Mouse (Mus musculus): ENCODE results near the gene Mef2b. TPM values are rescaled to one million over a fixed set of nuclear protein-coding genes. Genes with fewer than 3 reads are reported as not detected.

The Mef2b gene
- not detected in 2 replicates for total RNA-seq (2017)

DNA sequence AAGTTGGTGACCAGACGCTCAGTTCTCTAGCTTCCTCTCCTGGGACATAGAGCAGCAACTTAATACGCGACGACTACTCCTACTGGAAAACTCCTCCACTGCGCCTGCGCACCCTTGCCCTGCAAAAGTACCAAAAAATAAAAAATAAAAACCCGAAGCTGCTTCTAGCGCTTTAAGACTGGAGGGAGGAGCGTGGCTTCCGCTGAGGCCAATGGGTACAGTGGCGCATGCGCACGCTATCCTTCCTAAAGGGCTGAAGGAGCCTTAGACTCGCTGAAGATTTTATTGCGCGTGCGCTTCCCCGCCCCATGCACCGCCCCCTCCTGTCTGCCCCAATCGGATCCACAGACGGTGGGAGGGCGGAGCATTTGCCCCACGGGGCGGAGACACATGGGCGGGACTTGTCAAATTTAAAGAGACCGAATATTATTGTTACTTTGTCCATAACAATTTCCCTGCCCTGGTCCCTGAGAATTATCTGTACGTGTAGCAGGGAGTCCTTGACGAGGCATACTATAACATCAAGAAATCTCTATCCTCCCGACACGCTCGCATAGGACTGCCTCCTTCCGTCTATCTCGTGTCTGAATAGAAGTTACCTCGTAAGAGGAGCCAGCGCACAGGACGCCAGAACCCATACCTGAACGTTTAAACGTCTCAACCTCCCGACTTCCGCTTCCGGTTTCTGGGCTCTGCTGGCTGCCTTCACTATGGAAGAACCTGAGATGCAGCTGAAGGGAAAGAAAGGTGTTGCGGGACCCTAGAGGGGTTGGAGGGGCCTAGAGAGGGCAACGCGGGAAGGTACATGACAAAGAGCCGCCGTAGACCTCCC is at the start of gene Mef2b, which contains the start of the genes Rfxank and Borcs8:
Gene Mef2b (plus strand): TSS at position 686 of the 832 bp plus-strand sequence.
Gene Rfxank (minus strand): TSS at position 129 of the 832 bp plus-strand sequence.
Gene Borcs8 (plus strand): TSS at position 474 of the 832 bp plus-strand sequence.
- ATAC-seq (replicated peaks; ENCODE audit: low read depth, poor library complexity, severe bottlenecking): peak; percentile 95

DNA sequence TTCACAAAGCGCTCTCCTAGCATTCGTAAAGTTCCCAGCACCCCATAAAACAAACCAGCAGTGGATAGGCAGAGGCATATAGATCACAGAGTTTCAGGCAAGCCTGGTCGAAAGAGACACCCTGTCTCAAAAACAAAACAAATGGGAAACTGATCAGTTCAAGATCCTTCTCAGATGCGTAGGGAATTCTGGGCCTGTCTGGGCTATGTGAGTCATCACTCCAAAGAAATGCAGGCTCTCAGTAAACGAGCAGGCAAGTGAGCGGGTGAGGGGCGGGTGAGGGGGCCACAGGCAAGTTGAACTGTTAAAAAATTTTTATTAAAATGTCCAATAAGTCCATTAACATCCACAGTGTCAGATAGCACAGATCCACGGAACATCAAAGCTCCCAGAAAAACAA is 46.7 kb upstream of the Mef2b start:
- no peak for ATAC-seq (replicated peaks; ENCODE audit: low read depth, poor library complexity, severe bottlenecking)

GRCm38 (mm10) chr8:70099276-70099675 is 40.2 kb upstream of the Mef2b start:
- no peak for ATAC-seq (replicated peaks; ENCODE audit: low read depth, poor library complexity, severe bottlenecking)

DNA sequence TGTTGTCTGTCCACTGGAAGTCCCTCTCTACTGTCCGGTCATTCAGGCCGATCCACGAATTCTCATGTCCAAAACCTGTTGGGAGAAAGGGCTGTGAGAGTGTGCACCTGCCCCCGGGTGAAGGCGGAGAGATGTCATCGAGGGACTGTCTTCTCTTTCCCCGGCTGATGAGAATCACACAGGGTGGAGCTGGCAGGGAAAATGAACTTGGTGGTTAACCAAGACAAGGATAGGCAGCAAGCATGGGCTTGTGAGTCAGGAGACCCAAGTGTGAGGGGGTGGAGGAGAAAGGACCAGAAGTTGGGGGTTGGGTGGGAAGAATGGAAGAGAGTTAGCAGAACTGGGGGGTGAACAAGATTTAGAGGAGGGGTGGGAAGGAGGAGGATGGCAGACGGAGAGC is 39.3 kb upstream of the Mef2b start:
- no peak for ATAC-seq (replicated peaks; ENCODE audit: low read depth, poor library complexity, severe bottlenecking)

DNA sequence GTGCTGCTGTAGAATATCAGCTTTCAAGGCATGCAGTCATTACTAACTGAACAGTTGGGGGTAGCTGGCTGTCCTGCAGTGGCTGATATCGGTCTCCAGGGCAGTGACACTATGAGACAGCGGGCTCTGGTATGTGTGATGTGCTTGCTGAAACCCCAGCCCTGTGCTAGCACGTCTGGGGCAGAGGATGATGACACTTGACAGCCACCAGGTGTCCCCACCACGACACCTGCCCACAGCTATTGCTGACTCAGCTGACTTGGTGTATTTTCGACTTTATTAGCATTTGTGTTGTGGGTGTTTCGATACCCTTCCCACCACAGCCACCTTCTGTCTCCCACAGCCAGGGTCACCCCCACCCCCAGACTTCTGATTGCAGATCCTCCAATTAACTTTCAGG is 35.0 kb upstream of the Mef2b start:
- peak; percentile 94 for ATAC-seq (replicated peaks; ENCODE audit: low read depth, poor library complexity, severe bottlenecking)

GRCm38 (mm10) chr8:70104922-70105321 is 34.6 kb upstream of the Mef2b start:
- ATAC-seq (replicated peaks; ENCODE audit: low read depth, poor library complexity, severe bottlenecking): no peak

- no peak for ATAC-seq (replicated peaks; ENCODE audit: low read depth, poor library complexity, severe bottlenecking)
These were observed 29.1 kb upstream of the Mef2b start for GRCm38 (mm10) chr8:70110451-70110850.

DNA sequence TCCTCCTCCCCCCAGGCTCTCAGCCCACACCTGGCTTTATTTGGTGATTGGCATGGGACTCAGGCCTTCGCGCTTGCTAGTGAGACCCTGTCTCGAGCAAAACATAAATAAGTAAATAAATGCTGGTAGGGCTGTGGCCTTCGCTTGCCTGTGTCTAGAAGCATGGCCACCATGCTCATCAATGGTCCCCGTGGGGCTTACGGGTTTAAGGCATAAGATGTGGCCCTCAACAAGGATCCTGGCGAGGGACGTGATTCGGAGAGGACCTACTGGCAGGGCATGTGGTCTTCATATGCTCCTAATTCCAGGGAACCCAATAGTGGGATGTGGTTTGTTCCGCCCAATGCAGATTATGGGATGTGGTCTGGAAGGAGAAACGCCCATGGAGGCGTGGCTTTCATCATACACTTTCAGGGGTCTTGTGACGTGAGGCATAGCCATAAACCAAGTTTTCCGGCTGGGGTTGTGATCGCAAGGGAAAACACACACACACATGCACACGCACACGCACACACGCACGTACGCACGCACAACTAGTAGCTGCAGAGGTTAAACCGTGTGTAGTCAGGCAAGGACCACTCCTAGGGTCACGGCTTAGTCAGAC is 28.2 kb upstream of the Mef2b start:
- no peak for ATAC-seq (replicated peaks; ENCODE audit: low read depth, poor library complexity, severe bottlenecking)

DNA sequence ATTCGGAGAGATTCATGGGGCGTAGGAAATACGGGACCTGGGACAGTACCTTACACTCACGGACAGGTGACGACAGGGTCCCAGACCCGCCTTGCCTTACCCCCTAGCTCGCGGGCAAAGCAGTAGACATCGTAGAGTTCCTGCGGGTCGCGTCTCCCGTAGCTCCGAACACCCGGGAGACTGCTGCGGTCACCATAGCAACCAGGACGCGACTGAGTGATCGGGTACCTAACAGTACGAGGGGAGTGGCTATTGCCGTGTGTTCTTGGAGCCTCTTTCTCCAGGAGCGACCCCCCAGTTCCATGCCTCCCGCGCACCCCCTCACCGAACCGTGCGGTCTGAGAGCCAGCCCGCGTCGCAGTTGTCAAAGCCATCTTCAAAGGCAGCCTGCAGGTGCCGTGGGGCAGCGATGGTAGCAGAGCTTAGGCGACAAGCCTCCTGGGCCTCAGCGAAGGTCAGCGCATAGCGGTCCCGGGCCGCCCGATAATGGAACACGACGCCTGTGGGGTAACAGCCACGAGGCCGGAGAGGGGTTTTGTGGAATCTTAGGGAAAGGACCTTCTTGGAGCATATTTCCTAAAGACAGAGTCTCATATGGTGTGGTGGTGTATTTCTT is 27.0 kb upstream of the Mef2b start:
- ATAC-seq (replicated peaks; ENCODE audit: low read depth, poor library complexity, severe bottlenecking): no peak

- ATAC-seq (replicated peaks; ENCODE audit: low read depth, poor library complexity, severe bottlenecking): peak; percentile 51
These were observed 25.0 kb upstream of the Mef2b start for GRCm38 (mm10) chr8:70114488-70114887.

- no peak for ATAC-seq (replicated peaks; ENCODE audit: low read depth, poor library complexity, severe bottlenecking)
These were observed 24.6 kb upstream of the Mef2b start for GRCm38 (mm10) chr8:70114892-70115291.

GRCm38 (mm10) chr8:70117611-70118010 is 21.9 kb upstream of the Mef2b start:
- peak; percentile 70 for ATAC-seq (replicated peaks; ENCODE audit: low read depth, poor library complexity, severe bottlenecking)

DNA sequence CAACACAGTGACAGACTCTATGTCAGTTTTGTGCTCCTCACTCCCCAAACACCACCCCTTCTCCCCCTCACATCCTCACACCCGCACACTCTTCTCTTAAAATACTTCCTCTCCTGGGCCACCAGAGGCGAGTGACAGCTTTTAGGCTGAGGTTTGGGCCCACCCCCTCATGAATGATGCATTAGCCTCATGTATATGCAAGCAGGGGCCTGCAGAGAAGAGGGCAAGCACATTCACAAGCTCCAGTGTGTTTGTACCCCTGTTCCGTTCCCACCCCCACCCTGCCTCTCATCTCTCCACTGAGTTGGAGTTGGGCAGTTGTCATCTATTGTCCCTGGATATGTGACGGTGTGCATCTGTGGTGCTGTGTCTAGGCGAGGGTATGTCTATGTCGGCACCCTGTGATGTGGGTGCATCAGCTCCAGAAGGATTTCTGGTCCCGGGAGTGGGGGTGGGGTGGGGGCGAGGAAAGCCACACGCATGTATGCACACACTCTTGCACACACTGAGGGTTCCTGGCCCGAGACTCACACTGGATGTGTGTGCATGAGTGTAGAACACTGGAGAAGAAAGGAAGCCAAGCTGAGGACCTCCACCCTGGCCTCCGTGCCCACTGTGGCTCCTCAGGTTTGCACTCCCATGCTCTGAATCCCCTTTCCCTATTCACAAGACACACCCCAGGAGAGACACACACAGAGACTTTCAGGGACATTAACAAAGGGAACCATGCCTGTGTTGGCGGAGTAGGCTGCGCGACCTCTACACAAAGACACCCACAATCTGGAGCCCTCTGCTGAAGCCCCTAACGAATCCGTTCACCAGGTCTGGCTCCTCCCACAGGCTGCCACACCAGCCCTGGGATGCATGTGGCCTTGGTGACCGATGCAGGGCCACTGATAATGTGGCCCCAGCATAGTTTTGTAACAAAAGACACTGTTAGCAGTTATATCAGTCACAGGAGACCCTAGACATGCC is 20.5 kb upstream of the Mef2b start:
- no peak for ATAC-seq (replicated peaks; ENCODE audit: low read depth, poor library complexity, severe bottlenecking)

GRCm38 (mm10) chr8:70120667-70121066 is 18.8 kb upstream of the Mef2b start, which contains the start of gene Ncan:
Gene Ncan (minus strand): TSS chr8:70120873.
- peak; percentile 28; the same call in 1 of the 2 replicates for ATAC-seq (replicated peaks; ENCODE audit: low read depth, poor library complexity, severe bottlenecking)

- peak; percentile 66 for ATAC-seq (replicated peaks; ENCODE audit: low read depth, poor library complexity, severe bottlenecking)
These were observed 16.6 kb upstream of the Mef2b start for GRCm38 (mm10) chr8:70122863-70123262.

DNA sequence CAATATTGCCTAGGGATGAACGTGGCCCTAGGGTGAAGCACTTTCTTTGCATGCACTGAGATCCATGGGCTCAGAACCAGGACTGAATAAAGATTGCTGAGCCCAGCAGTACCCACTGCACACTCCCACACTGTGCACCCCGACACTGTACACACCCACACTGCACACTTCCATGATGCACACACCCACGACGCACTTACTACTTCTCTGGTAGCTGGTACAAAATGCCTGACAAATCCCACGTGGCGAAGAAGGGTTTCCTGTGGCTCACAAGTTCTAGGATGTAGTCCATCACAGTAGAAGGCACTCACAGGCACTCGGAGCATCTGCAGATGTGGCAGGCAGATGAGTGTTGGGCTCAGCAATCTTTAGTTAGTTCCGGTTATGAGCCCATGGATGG is 14.5 kb upstream of the Mef2b start:
- no peak for ATAC-seq (replicated peaks; ENCODE audit: low read depth, poor library complexity, severe bottlenecking)

- no peak for ATAC-seq (replicated peaks; ENCODE audit: low read depth, poor library complexity, severe bottlenecking)
These were observed 11.1 kb upstream of the Mef2b start for GRCm38 (mm10) chr8:70128435-70128834.

- no peak for ATAC-seq (replicated peaks; ENCODE audit: low read depth, poor library complexity, severe bottlenecking)
These were observed 10.1 kb upstream of the Mef2b start for GRCm38 (mm10) chr8:70129309-70129952.

DNA sequence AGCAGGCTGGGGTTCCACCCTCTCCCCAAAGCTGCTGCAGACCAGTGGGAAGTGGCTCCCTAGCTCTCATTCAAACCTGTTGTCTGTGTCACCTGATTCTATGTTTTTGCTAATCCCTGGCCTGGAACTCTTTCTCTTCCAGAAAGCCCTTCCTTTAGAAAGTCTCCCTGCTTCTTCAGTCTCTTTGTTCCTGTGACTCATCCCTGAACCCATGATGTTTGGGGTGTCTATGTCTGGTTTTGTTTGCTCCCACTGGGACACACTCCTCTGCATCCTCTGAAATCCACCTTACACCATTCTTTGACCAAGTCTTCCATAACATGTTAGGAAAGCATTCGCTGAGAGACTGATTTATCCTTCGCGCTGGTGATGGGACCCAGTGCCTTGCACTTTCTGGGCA is 9.4 kb upstream of the Mef2b start:
- ATAC-seq (replicated peaks; ENCODE audit: low read depth, poor library complexity, severe bottlenecking): no peak
